Mouse (Mus musculus): ENCODE data around the gene Pip4k2c. TPM values are rescaled to one million over a fixed set of nuclear protein-coding genes. Genes with fewer than 3 reads are reported as not detected.
A peak's percentile ranks its signal among the peaks of the same experiment; 100 is the strongest.

Gene Pip4k2c
- polyA plus RNA-seq, 1 experiment from 2014 or later, result 39.8 TPM

GRCm38 (mm10) chr10:127188079-127188453 is 23.3 kb downstream of the Pip4k2c start:
- 2% methylated on average over 21 of the region's 21 CpGs for WGBS (ENCODE audit: insufficient replicate concordance)
- Histone ChIP-seq H3K36me3 (peaks cover 9% of the 10 kb centered on the region; the same call in 1 of the 2 replicates), H3K27me3 (peaks cover 18% of the 10 kb centered on the region), H3K9me3 (replicated peaks) (no peaks in the 10 kb centered on the region), H3K27ac (peak overlapping the region; percentile 90), H3K9ac (peak overlapping the region; percentile 79), H3K4me2 (peak overlapping the region; percentile 99), H3K4me3 (replicated peaks) (peak overlapping the region; percentile 64), H3K4me1 (replicated peaks) (peaks cover 78% of the 10 kb centered on the region)
- ATAC-seq (ENCODE audit: low read depth) (no peak), DNase-seq (no peak)

- H3K27ac ChIP-seq, result no peak overlapping the region
- 61% methylated on average over 10 of the region's 10 CpGs for WGBS (ENCODE audit: insufficient replicate concordance)
Observed at GRCm38 (mm10) chr10:127187371-127188078, 23.9 kb downstream of the Pip4k2c start.

GRCm38 (mm10) chr10:127186451-127186850 is 24.9 kb downstream of the Pip4k2c start:
- ATAC-seq (ENCODE audit: low read depth) (no peak), DNase-seq (no peak)
- no peak overlapping the region for H3K9ac ChIP-seq
- no peaks in the 10 kb centered on the region for H3K36me3 ChIP-seq
- H3K27me3 ChIP-seq, result peaks cover 34% of the 10 kb centered on the region
- no peaks in the 10 kb centered on the region for H3K9me3 ChIP-seq (replicated peaks)
- no peak overlapping the region for H3K27ac ChIP-seq
- H3K4me3 ChIP-seq (replicated peaks), result no peak overlapping the region
- H3K4me1 ChIP-seq (replicated peaks), result peaks cover 64% of the 10 kb centered on the region
- WGBS (ENCODE audit: insufficient replicate concordance), result 68% methylated on average over 1 of the region's 1 CpGs
- no peak overlapping the region for H3K4me2 ChIP-seq

More at GRCm38 (mm10) chr10:127187371-127188078, 23.9 kb downstream of the Pip4k2c start:
- Histone ChIP-seq H3K4me3 (replicated peaks) (peak overlapping the region; percentile 64), H3K27me3 (peaks cover 24% of the 10 kb centered on the region), H3K4me1 (replicated peaks) (peaks cover 73% of the 10 kb centered on the region), H3K36me3 (peaks cover 3% of the 10 kb centered on the region; the same call in 1 of the 2 replicates), H3K9me3 (replicated peaks) (no peaks in the 10 kb centered on the region), H3K9ac (peak overlapping the region; percentile 79), H3K4me2 (peak overlapping the region; percentile 99)
- DNase-seq, result no peak
- ATAC-seq (ENCODE audit: low read depth), result no peak

- no peak overlapping the region for H3K27ac ChIP-seq
- DNase-seq, result no peak
- peaks cover 58% of the 10 kb centered on the region for H3K4me1 ChIP-seq (replicated peaks)
- no peak overlapping the region for H3K9ac ChIP-seq
- H3K36me3 ChIP-seq, result no peaks in the 10 kb centered on the region
- H3K4me2 ChIP-seq, result no peak overlapping the region
- H3K4me3 ChIP-seq (replicated peaks), result no peak overlapping the region
- H3K9me3 ChIP-seq (replicated peaks), result no peaks in the 10 kb centered on the region
- WGBS (ENCODE audit: insufficient replicate concordance), result 75% methylated on average over 15 of the region's 15 CpGs
- H3K27me3 ChIP-seq, result peaks cover 44% of the 10 kb centered on the region
- ATAC-seq (ENCODE audit: low read depth), result no peak
Observed at GRCm38 (mm10) chr10:127185506-127185905, 25.9 kb downstream of the Pip4k2c start.

GRCm38 (mm10) chr10:127185101-127185500 is 26.3 kb downstream of the Pip4k2c start:
- ATAC-seq (ENCODE audit: low read depth) (no peak), DNase-seq (no peak)
- Histone ChIP-seq H3K4me1 (replicated peaks) (peaks cover 58% of the 10 kb centered on the region), H3K9me3 (replicated peaks) (no peaks in the 10 kb centered on the region), H3K9ac (no peak overlapping the region), H3K27me3 (peaks cover 48% of the 10 kb centered on the region), H3K36me3 (no peaks in the 10 kb centered on the region), H3K4me2 (no peak overlapping the region), H3K4me3 (replicated peaks) (no peak overlapping the region), H3K27ac (no peak overlapping the region)
- 71% methylated on average over 9 of the region's 9 CpGs for WGBS (ENCODE audit: insufficient replicate concordance)

- H3K36me3 ChIP-seq, result no peaks in the 10 kb centered on the region
- H3K27me3 ChIP-seq, result peaks cover 61% of the 10 kb centered on the region
- no peak overlapping the region for H3K27ac ChIP-seq
- H3K4me3 ChIP-seq (replicated peaks), result peak overlapping the region; percentile 4; the same call in 1 of the 2 replicates
- peaks cover 57% of the 10 kb centered on the region for H3K4me1 ChIP-seq (replicated peaks)
- H3K4me2 ChIP-seq, result peak overlapping the region; percentile 38
- ATAC-seq (ENCODE audit: low read depth) (peak; percentile 40), DNase-seq (peak; percentile 49)
- H3K9ac ChIP-seq, result no peak overlapping the region
- no peaks in the 10 kb centered on the region for H3K9me3 ChIP-seq (replicated peaks)
- 19% methylated on average over 20 of the region's 20 CpGs for WGBS (ENCODE audit: insufficient replicate concordance)
Observed at GRCm38 (mm10) chr10:127183759-127184158, 27.6 kb downstream of the Pip4k2c start.

- no peaks in the 10 kb centered on the region for H3K36me3 ChIP-seq
- 0 out of 2 replicates have a peak overlapping the region, but pooled peaks have one; percentile 38 for H3K4me2 ChIP-seq
- H3K4me3 ChIP-seq (replicated peaks), result no peak overlapping the region
- no peak overlapping the region for H3K9ac ChIP-seq
- WGBS (ENCODE audit: insufficient replicate concordance), result 76% methylated on average over 4 of the region's 4 CpGs
- H3K9me3 ChIP-seq (replicated peaks), result no peaks in the 10 kb centered on the region
- no peak for DNase-seq
- no peak for ATAC-seq (ENCODE audit: low read depth)
- no peak overlapping the region for H3K27ac ChIP-seq
- peaks cover 73% of the 10 kb centered on the region for H3K27me3 ChIP-seq
- H3K4me1 ChIP-seq (replicated peaks), result peaks cover 57% of the 10 kb centered on the region
Observed at GRCm38 (mm10) chr10:127182624-127183023, 28.8 kb downstream of the Pip4k2c start.

GRCm38 (mm10) chr10:127181566-127181965 is 29.8 kb downstream of the Pip4k2c start:
- Histone ChIP-seq H3K9me3 (replicated peaks) (no peaks in the 10 kb centered on the region), H3K9ac (no peak overlapping the region), H3K27me3 (peaks cover 83% of the 10 kb centered on the region), H3K4me1 (replicated peaks) (peaks cover 62% of the 10 kb centered on the region), H3K4me3 (replicated peaks) (no peak overlapping the region), H3K27ac (no peak overlapping the region), H3K36me3 (no peaks in the 10 kb centered on the region), H3K4me2 (no peak overlapping the region)
- no peak for ATAC-seq (ENCODE audit: low read depth)
- WGBS (ENCODE audit: insufficient replicate concordance), result 40% methylated on average over 6 of the region's 6 CpGs
- DNase-seq, result no peak

- peaks cover 92% of the 10 kb centered on the region for H3K27me3 ChIP-seq
- no peak overlapping the region for H3K4me3 ChIP-seq (replicated peaks)
- no peak overlapping the region; the same call in 1 of the 2 replicates for H3K4me2 ChIP-seq
- H3K9me3 ChIP-seq (replicated peaks), result no peaks in the 10 kb centered on the region
- ATAC-seq (ENCODE audit: low read depth) (no peak), DNase-seq (no peak)
- H3K27ac ChIP-seq, result no peak overlapping the region; the same call in 1 of the 2 replicates
- H3K9ac ChIP-seq, result no peak overlapping the region
- H3K36me3 ChIP-seq, result no peaks in the 10 kb centered on the region
- peaks cover 61% of the 10 kb centered on the region for H3K4me1 ChIP-seq (replicated peaks)
- WGBS (ENCODE audit: insufficient replicate concordance), result 3% methylated on average over 3 of the region's 3 CpGs
Observed at GRCm38 (mm10) chr10:127180695-127181047, 30.7 kb downstream of the Pip4k2c start.

- ATAC-seq (ENCODE audit: low read depth), result no peak
- peak within 1 kb of the TSS; percentile 39 for H3K4me2 ChIP-seq
- no peak for DNase-seq
Observed at GRCm38 (mm10) chr10:127179871-127180694, 31.3 kb downstream of the Pip4k2c start, which contains the start of gene Slc26a10. Gene Slc26a10 (minus strand): TSS chr10:127180645.

GRCm38 (mm10) chr10:127178286-127179027 is 32.9 kb downstream of the Pip4k2c start:
- DNase-seq (no peak), ATAC-seq (ENCODE audit: low read depth) (no peak)
- peak overlapping the region; percentile 30 for H3K9ac ChIP-seq
- H3K4me3 ChIP-seq (replicated peaks), result peak overlapping the region; percentile 48
- H3K27ac ChIP-seq, result no peak overlapping the region
- no peaks in the 10 kb centered on the region for H3K36me3 ChIP-seq
- H3K27me3 ChIP-seq, result peaks cover 93% of the 10 kb centered on the region
- peak overlapping the region; percentile 72 for H3K4me2 ChIP-seq
- WGBS (ENCODE audit: insufficient replicate concordance), result 5% methylated on average over 41 of the region's 41 CpGs
- no peaks in the 10 kb centered on the region for H3K9me3 ChIP-seq (replicated peaks)
- peaks cover 49% of the 10 kb centered on the region for H3K4me1 ChIP-seq (replicated peaks)

More at GRCm38 (mm10) chr10:127179871-127180694, 31.3 kb downstream of the Pip4k2c start, which contains the start of gene Slc26a10:
- Histone ChIP-seq H3K27ac (no peak within 1 kb of the TSS; the same call in 1 of the 2 replicates), H3K4me3 (replicated peaks) (peak within 1 kb of the TSS; percentile 27), H3K4me1 (replicated peaks) (peaks cover 61% of the 10 kb centered on the region), H3K27me3 (peaks cover 97% of the 10 kb centered on the region), H3K9me3 (replicated peaks) (no peaks in the 10 kb centered on the region), H3K9ac (peak within 1 kb of the TSS; percentile 12; the same call in 1 of the 2 replicates), H3K36me3 (no peaks in the 10 kb centered on the region)
- WGBS (ENCODE audit: insufficient replicate concordance), result 4% methylated on average over 34 of the region's 34 CpGs
